Mouse (Mus musculus): Measurements from ENCODE around the gene Vstm2l. TPM values are rescaled to one million over a fixed set of nuclear protein-coding genes. Genes with fewer than 3 reads are reported as not detected.

Vstm2l gene
- polyA plus RNA-seq, 1 experiment from 2014 or later, result not detected

GRCm38 (mm10) chr2:157877967-157878366 lies 36.5 kb upstream of the Vstm2l start:
- no peak overlapping the region for H3K4me3 ChIP-seq (ENCODE audit: low read depth, low read length)
- H3K27me3 ChIP-seq (ENCODE audit: insufficient read depth, low read length), result no peaks in the 10 kb centered on the region
- no peak overlapping the region for H3K27ac ChIP-seq (ENCODE audit: low read depth)
- H3K9me3 ChIP-seq (ENCODE audit: low read depth, low read length), result no peaks in the 10 kb centered on the region
- DNase-seq (no peak), ATAC-seq (ENCODE audit: insufficient read depth) (no peak)
- H3K4me2 ChIP-seq, result no peak overlapping the region
- WGBS, result 34% methylated on average over 5 of the region's 5 CpGs
- TF ChIP-seq CTCF (IDR thresholded peaks at IDR 0.05; ENCODE audit: low read depth), result no peak
- H3K36me3 ChIP-seq (ENCODE audit: insufficient read depth), result no peaks in the 10 kb centered on the region
- H3K4me1 ChIP-seq (ENCODE audit: insufficient read depth), result no peaks in the 10 kb centered on the region
- H3K9ac ChIP-seq, result no peak overlapping the region

GRCm38 (mm10) chr2:157881939-157882338 lies 32.5 kb upstream of the Vstm2l start:
- 19% methylated on average over 11 of the region's 11 CpGs for WGBS
- Histone ChIP-seq H3K27me3 (ENCODE audit: insufficient read depth, low read length) (no peaks in the 10 kb centered on the region), H3K4me2 (no peak overlapping the region), H3K4me1 (ENCODE audit: insufficient read depth) (no peaks in the 10 kb centered on the region), H3K27ac (ENCODE audit: low read depth) (no peak overlapping the region), H3K4me3 (ENCODE audit: low read depth, low read length) (no peak overlapping the region), H3K36me3 (ENCODE audit: insufficient read depth) (peaks cover 13% of the 10 kb centered on the region; the same call in 1 of the 2 replicates), H3K9ac (no peak overlapping the region), H3K9me3 (ENCODE audit: low read depth, low read length) (no peaks in the 10 kb centered on the region)
- ATAC-seq (ENCODE audit: insufficient read depth) (peak; percentile 28; the same call in 1 of the 2 replicates), DNase-seq (peak; percentile 34)
- TF ChIP-seq CTCF (IDR thresholded peaks at IDR 0.05; ENCODE audit: low read depth), result no peak

- peaks cover 13% of the 10 kb centered on the region; the same call in 1 of the 2 replicates for H3K36me3 ChIP-seq (ENCODE audit: insufficient read depth)
- no peak overlapping the region for H3K9ac ChIP-seq
- WGBS, result 44% methylated on average over 10 of the region's 10 CpGs
- no peak for TF ChIP-seq CTCF (IDR thresholded peaks at IDR 0.05; ENCODE audit: low read depth)
- no peaks in the 10 kb centered on the region; the same call in 1 of the 2 replicates for H3K4me1 ChIP-seq (ENCODE audit: insufficient read depth)
- ATAC-seq (ENCODE audit: insufficient read depth) (0 out of 2 replicates have a peak, but pooled peaks have one; percentile 24), DNase-seq (peak; percentile 59)
- H3K4me2 ChIP-seq, result no peak overlapping the region
- no peak overlapping the region for H3K4me3 ChIP-seq (ENCODE audit: low read depth, low read length)
- H3K27ac ChIP-seq (ENCODE audit: low read depth), result no peak overlapping the region; the same call in 1 of the 2 replicates
- H3K9me3 ChIP-seq (ENCODE audit: low read depth, low read length), result no peaks in the 10 kb centered on the region
- no peaks in the 10 kb centered on the region for H3K27me3 ChIP-seq (ENCODE audit: insufficient read depth, low read length)
These were observed 27.0 kb upstream of the Vstm2l start for GRCm38 (mm10) chr2:157887275-157888025.

GRCm38 (mm10) chr2:157891166-157891565 lies 23.3 kb upstream of the Vstm2l start:
- 67% methylated on average over 6 of the region's 6 CpGs for WGBS
- Histone ChIP-seq H3K36me3 (ENCODE audit: insufficient read depth) (no peaks in the 10 kb centered on the region), H3K27ac (ENCODE audit: low read depth) (no peak overlapping the region), H3K4me3 (ENCODE audit: low read depth, low read length) (no peak overlapping the region), H3K9ac (no peak overlapping the region), H3K4me2 (no peak overlapping the region), H3K9me3 (ENCODE audit: low read depth, low read length) (no peaks in the 10 kb centered on the region), H3K4me1 (ENCODE audit: insufficient read depth) (no peaks in the 10 kb centered on the region; the same call in 1 of the 2 replicates), H3K27me3 (ENCODE audit: insufficient read depth, low read length) (no peaks in the 10 kb centered on the region)
- TF ChIP-seq CTCF (IDR thresholded peaks at IDR 0.05; ENCODE audit: low read depth), result no peak
- ATAC-seq (ENCODE audit: insufficient read depth) (no peak), DNase-seq (no peak)

- no peaks in the 10 kb centered on the region for H3K27me3 ChIP-seq (ENCODE audit: insufficient read depth, low read length)
- no peak for ATAC-seq (ENCODE audit: insufficient read depth)
- no peaks in the 10 kb centered on the region for H3K9me3 ChIP-seq (ENCODE audit: low read depth, low read length)
- no peaks in the 10 kb centered on the region for H3K4me1 ChIP-seq (ENCODE audit: insufficient read depth)
- H3K4me3 ChIP-seq (ENCODE audit: low read depth, low read length), result no peak overlapping the region
- peak; percentile 34 for DNase-seq
- no peak overlapping the region for H3K4me2 ChIP-seq
- no peak overlapping the region for H3K27ac ChIP-seq (ENCODE audit: low read depth)
- H3K9ac ChIP-seq, result no peak overlapping the region
- WGBS, result 70% methylated on average over 4 of the region's 4 CpGs
- H3K36me3 ChIP-seq (ENCODE audit: insufficient read depth), result no peaks in the 10 kb centered on the region
- TF ChIP-seq CTCF (IDR thresholded peaks at IDR 0.05; ENCODE audit: low read depth), result no peak
These were observed 17.3 kb upstream of the Vstm2l start for GRCm38 (mm10) chr2:157897131-157897530.

- H3K27me3 ChIP-seq (ENCODE audit: insufficient read depth, low read length), result peaks cover 33% of the 10 kb centered on the region
- ATAC-seq (ENCODE audit: insufficient read depth), result peak; percentile 84
- WGBS, result 1% methylated on average over 16 of the region's 16 CpGs
- H3K9me3 ChIP-seq (ENCODE audit: low read depth, low read length), result no peaks in the 10 kb centered on the region
- H3K36me3 ChIP-seq (ENCODE audit: insufficient read depth), result no peaks in the 10 kb centered on the region
- no peak for TF ChIP-seq CTCF (IDR thresholded peaks at IDR 0.05; ENCODE audit: low read depth)
- no peaks in the 10 kb centered on the region for H3K4me1 ChIP-seq (ENCODE audit: insufficient read depth)
- H3K4me2 ChIP-seq, result no peak overlapping the region
- no peak overlapping the region for H3K27ac ChIP-seq (ENCODE audit: low read depth)
- no peak overlapping the region for H3K4me3 ChIP-seq (ENCODE audit: low read depth, low read length)
- DNase-seq, result peak; percentile 97
- H3K9ac ChIP-seq, result no peak overlapping the region
These were observed 1.2 kb upstream of the Vstm2l start for GRCm38 (mm10) chr2:157913204-157913636.

GRCm38 (mm10) chr2:157913705-157914104 lies 748 bp upstream of the Vstm2l start:
- Histone ChIP-seq H3K4me2 (no peak overlapping the region), H3K27ac (ENCODE audit: low read depth) (no peak overlapping the region), H3K9me3 (ENCODE audit: low read depth, low read length) (no peaks in the 10 kb centered on the region), H3K4me3 (ENCODE audit: low read depth, low read length) (no peak overlapping the region), H3K27me3 (ENCODE audit: insufficient read depth, low read length) (peaks cover 33% of the 10 kb centered on the region), H3K9ac (no peak overlapping the region), H3K4me1 (ENCODE audit: insufficient read depth) (no peaks in the 10 kb centered on the region), H3K36me3 (ENCODE audit: insufficient read depth) (no peaks in the 10 kb centered on the region)
- DNase-seq, result no peak
- WGBS, result 4% methylated on average over 4 of the region's 4 CpGs
- TF ChIP-seq CTCF (IDR thresholded peaks at IDR 0.05; ENCODE audit: low read depth), result peak; percentile 21; the same call in 1 of the 2 replicates
- ATAC-seq (ENCODE audit: insufficient read depth), result peak; percentile 54; the same call in 1 of the 2 replicates
